Mouse (Mus musculus) urinary bladder, postnatal 25 days (tissue): ENCODE results near the gene Ccdc47.
"Not testable (repeated sequence)": the region's sequence is repeated elsewhere in the genome, so short reads cannot be mapped to it uniquely, and the experiment has no call there.

Experiments
- DNase-seq: peaks from one replicate; pipeline ENCODE4 v3.0.0; 2022; ENCODE audit warnings: low spot score

Ccdc47 gene

DNA sequence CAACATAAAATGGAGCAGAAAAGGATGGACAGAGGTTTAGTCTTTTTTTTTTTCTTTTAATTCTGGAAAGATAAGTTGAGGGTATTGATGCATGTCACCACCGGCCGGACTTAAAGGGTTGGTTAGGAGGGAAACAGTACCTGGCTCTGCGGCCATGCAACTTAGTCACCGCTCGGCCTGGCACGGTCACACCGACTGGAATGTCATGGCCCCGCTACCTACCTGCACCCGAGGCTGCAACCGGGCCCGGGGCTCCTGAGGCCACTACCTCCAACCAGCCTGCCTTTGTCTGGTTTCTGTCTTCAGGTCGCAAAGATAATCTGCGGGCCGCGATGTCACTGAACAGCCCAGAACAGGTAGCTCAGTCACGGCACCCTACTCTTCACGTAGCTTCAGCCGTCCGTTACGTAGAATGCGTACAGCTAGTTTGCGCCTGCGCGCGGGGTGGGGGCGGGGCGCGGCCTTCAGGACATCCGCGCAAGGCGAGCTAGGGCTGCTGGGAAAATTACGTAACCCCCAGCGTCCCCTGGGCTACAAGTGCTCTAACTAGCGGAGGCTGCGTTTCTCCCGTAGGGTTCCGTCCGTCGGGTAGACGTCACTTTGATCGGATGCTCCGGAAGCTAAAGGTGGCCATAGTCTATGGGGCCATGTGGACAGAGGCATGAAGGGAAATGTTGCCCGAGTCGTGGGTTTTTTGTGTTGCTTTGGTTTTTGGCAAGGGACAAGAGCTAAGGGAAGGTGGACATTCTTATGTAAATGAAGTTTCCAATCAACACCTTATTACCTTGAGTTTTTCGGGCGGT lies at the start of gene Ccdc47:
Gene Ccdc47 (minus strand): TSS at position 418 of the 803 bp plus-strand sequence.
- DNase-seq, result peak; percentile 77

DNA sequence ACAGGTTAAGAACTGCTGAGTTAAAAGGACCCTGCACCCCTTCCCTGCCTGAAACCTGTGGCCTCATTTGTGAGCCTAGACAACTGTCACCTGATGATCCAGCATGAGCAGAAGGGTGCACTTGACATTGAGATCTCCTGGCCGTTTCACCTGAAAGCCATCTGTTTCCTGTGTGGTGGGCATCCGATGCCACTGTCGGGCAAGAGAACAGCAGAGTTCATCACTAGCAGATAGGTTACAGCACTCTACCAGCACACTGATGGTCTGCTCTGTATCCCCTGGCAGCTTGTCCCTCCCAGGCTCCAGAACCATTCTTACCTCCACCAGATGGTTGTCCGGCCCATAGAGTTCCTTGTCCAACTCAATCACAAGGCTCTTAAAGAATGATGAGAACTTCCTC lies 49.4 kb upstream of the Ccdc47 start:
- DNase-seq, result no peak

DNA sequence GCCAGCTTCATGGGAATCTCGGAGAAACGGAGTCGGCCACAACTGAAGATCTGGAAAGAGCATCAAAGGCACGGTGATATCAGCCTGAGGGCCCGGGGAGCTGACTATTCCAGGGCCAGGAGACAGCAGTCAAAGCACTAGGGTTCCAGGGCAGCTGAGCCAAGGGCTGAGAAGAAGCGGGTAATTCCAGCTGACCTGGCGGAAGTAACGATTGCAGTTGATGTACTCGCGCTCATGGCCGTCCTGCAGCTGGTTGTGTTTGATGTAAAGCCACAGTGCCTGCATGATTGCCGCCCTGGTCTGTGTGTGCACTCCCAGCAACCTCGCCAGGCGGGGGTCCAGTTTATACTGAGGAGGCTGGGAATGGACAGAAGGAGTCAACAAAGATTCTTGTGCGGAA lies 48.8 kb upstream of the Ccdc47 start:
- no peak for DNase-seq

DNA sequence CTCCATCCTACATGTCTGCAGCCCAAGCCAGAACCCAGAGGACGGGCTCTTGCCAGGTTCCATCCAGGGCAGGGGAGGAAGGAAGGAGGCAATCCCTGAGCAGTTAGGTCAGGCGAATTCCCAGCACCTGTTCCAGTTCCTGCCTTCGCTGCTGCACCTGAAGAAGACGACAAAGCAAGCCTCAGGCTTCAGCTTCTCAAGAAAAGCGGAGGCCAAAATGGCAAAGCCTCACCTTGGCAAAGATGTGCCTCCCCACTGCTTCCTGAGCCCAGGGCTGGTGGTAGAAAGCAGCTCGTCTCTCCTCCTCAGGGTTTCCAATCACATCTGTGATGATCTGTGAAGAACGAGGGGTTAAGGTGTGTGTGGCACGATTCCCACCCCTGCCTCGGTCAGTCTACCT lies 47.8 kb upstream of the Ccdc47 start:
- DNase-seq, result no peak

DNA sequence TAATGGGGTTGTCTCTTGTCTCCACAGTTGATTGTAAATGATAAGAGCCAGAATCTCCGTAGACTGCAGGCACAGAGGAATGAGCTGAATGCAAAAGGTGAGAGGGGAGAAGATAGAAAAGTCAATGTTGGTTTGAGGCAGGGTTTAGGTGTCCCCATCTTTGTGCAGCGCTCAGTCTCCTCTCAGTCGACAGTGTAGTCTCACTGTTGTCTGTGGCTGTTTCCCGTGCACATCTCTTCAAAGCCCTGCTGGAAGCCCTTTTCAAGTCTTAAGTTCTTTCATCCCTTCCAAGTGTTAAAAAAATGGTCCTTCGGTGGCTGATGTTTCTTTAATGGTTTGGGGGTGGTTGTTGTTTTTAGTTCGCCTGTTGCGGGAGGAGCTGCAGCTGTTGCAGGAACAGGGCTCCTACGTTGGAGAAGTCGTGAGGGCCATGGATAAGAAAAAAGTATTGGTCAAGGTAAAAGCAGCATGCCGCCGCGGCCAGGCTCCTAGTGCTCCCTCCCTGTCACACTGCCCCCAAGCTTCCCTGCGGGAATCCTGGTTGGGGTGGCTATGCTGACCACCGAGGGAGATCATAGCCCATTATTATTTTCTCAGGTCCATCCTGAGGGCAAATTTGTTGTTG lies 44.8 kb upstream of the Ccdc47 start:
- no peak for DNase-seq

DNA sequence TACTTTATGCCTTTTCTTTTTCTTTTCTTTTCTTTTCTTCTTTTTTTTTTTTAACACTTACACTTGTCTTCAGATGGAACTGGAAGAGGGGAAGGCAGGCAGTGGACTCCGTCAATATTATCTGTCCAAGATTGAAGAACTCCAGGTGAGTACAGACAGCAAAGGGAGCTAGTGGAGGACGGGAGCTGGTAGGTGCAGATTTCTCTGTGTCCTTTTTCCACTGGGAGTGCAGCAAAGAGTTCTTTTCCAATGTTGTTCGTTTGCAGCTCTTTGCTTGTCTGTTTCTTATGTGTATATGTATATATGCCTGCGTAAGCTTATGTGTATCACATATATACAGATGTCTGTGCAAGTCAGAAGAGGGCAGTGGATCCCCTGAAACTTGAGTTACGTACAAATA lies 40.6 kb upstream of the Ccdc47 start:
- DNase-seq, result no peak

DNA sequence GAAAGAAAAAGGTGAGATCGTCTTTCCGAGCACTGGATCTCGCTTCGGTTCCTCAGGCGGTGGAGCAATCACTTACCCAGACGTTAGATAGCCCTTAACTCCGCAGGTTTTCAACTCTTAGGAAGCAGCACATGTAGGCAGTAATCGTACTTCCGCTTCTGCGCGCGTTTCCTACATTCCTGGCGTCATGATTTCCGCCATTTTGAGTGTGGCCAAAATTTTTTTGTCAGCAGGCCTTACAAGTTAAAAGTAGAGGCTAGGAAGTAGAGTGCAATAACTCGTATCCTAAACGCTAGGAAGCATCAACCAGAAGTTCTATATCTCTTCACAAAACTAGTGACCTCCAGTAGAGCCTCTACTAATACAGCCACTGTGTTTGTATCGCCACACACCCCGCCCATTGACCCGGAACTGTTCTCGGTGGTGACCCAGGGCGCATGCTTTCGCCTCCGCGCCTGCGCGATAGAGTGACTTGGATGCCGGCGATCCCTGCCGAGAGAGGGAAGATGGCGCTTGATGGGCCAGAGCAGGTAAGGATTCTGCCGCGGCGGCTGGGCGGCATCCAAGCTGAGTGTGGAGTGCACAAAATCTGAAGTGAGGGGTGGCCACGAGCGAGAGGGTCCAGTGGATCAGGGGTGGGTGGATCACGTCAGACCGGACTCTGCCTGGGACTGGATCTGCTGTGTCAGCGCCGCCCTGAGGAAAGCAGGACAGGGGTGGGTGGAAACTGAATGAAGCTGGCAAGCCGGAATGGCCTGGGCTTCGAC lies 39.7 kb upstream of the Ccdc47 start, which contains the start of the genes Ftsj3 and Psmc5:
Gene Ftsj3 (minus strand): TSS at position 395 of the 767 bp plus-strand sequence.
Gene Psmc5 (plus strand): TSS at position 470 of the 767 bp plus-strand sequence.
- peak; percentile 99 for DNase-seq

DNA sequence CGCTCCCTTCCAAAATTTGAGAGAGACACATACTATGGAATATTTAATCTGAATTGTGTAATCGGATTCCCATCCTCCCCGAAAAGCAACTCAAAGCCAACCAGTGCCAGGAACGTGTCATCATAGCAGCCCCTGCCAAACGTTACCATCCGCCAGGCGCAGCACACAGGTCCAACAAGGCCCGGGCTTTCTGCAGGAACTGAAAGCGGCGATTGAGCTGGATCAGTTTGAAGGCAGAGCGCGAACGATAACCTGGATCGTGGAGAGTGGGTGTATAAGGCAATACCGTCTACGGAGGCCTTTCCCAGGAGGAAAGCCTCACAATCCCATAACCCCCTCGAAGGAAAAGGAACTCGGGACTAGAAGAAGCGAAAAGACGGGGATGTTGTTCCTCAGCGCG lies 39.0 kb upstream of the Ccdc47 start:
- DNase-seq, result no peak

DNA sequence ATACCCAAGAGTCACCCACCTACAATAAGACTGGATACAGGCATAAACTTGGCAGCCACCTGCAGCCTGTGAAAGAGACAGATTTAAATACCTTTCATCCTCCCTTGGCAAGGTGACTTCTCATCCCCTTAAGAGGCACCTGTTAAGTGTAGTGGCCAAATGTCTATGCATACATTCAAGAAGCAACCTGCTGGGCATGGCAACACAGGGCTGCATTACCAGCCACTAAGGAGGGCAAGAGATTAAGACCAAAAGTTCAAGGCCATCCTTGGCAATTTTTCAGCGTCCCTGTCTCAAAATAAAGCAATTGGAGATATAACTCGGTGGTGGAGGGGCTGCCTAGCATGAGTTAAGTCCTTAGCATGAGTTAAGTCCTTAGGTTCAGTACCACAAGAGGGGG lies 38.6 kb upstream of the Ccdc47 start:
- DNase-seq, result no peak

DNA sequence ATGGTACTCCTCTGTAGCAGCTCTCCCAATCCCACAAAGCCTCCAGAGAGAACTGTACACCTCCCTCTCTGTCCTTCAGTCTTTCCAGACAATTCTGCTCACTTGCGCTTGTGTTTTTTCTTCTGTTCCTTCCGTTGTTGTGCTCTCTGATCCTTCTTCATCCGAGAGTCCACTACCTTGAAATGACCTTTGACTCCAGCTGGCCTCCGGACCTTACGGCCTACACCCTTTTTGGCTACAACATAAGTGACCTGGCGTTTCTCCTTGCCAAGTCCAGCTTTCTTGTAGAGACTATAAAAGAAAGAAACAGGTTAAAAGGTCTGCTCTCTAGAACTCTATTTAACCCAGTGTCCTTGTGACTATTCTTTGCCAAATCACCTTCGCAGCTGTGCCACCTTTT lies 33.2 kb upstream of the Ccdc47 start:
- DNase-seq, result no peak

DNA sequence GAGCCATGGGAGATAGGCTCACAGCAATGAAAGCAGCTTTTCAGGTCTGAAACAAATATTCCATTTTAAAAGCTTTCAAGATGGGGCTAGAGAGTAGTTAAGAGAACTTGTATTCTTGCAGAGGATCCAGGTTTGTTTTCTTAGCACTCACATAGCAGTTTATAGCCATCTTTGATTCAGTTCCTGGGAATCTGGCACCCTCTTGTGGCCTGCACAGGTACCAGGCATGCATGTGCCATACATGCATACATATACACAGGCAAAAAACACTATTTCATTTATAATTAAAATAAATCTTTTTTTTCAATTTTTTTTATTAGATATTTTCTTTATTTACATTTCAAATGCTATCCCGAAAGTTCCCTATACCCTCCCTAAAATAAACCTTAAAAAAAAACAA lies 30.7 kb upstream of the Ccdc47 start:
- no peak for DNase-seq

DNA sequence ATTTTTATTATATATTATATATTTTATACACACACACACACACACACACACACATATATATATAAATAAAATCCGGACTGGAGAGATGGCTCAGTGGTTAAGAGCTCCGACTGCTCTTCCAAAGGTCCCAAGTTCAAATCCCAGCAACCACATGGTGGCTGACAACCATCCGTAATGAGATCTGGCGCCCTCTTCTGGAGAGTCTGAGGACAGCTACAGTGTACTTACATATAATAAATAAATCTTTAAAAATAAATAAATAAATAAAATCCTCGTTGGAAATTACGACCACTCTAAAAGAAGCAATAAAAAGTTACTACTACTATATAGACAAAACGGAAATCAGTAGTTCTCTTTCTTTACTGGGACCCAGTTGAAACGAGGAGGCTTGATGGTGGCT lies 17.8 kb upstream of the Ccdc47 start:
- DNase-seq, result not testable (repeated sequence)

DNA sequence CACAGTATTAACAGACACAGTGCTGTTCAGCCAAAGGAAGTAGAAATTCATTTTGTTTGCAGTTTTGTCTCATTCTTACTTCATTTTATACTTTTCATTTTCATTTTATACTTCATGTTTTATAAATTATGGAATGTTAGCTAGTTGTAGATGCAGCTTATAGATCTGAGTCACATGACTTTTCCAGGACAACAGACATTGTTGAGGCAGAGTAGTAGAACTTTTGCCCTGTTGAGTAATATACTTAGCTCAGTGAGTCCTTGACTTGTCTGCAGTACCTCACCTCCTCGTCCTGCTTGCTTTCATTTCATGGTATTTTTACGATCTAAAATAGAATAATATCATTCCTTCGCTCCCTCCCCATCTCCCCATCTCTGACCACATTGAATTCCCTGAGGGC lies 4.5 kb upstream of the Ccdc47 start:
- no peak for DNase-seq

DNA sequence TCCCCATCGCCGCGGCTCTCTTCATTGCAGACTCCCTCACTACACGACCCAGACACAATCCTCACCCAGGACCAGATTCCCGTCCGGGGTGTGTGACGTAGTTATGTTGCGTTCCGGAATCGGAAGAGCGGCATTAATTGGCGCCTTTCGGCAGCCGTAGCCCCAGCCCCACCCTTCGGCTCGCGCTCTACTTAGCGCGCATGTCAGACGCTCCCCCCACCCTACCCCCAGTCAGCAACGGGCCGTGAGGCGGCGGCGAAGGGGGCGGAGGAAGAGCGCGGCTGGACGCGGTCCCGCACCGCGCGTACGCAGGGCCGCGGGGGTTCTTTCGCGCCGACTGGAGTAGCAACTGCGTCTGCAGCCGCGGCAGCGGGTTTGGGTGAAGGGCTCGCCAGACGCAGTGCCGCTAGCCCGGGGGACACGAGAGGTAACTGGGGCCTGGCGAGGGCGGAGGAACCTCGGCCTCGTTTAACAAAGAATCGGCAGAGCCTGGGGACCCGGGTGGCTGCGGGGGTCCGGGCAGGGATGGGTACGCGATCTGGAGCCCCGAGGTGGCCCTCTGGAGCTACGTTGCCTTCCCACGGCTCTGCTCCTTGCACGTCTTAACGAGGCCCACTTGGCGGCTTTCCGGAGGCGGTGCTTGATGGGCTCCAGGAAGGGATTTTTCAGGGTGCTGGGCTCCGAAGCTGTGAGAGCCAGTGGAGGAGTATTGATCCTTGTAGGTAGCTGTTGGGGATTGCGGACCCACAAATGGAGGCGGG lies 766 bp upstream of the Ccdc47 start, which contains the start of gene Ddx42:
Gene Ddx42 (plus strand): TSS at position 197 of the 761 bp plus-strand sequence.
- peak; percentile 78 for DNase-seq

DNA sequence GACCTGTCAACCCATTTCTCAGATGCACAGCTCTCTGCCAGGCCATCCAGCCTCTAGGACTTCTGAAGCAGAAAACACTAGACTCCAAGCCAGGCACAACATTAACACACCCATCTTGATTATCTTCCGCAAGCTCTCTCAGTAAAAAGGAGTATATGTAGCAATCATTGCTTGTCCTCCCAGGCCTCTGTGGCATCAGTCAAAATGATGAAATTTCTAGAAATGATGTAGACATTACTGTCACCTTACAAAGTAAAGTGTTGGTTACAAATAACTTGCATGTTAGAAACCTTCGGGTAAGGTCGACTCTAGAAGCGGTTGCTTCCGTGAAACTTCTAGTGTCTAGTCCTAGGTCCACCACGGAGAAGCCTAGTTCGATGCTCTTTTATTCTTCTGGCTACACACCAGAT lies 689 bp downstream of the Ccdc47 start:
- DNase-seq, result no peak

DNA sequence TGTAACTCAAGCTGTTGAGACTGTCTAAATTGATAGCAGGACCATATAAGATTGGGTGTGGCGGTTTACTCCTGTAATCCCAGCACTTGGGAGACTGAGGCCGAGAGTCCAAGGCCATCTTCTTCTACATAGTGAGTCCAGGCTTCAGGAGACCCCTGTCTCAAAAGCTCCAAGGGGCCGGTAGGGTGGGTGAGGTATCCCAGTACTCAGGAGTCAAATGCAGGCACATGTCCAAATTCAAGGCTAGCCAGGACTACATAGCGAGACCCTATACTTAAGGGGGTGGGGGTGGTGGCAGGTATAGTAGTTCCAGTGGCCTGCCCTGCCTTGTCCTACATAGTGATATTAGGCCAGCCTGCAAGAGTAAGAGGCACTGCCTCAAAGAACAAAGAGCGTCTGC lies 1.3 kb downstream of the Ccdc47 start:
- DNase-seq, result no peak

DNA sequence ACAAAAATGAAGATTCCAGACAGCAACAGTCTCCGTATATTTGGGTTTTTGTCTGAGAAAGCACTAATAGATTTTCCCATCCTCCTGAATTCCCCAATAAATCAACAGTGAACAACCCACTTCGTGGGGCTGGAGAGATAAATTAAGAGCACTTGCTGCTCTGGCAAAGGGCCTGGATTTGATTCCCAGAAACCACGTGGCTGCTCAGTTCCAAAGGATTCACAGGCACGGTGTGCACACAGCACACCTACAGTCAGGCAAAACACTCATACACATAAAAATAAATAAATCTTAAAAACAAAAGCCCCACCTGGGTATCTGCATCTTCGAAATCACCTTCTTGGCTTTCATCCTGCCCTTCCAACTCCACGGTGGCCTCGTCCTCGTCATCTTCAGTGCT lies 3.4 kb downstream of the Ccdc47 start:
- DNase-seq, result no peak

DNA sequence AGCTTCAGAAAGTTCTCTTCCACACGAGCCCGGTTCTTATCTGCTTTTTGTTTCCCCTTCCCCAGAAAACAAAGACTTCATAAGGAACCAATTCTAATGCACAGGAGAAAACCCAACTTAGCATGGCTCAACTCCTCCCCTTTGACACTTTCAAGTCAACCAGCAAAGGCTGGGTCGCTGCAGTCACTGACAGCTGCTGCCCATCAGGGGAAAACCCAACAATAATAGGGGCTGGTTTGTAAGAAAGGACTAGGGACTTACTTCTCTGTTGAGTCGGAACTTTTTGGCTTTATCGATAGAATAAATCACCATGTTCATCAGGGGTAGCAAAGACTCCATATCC lies 14.1 kb downstream of the Ccdc47 start, which contains the start of gene Strada:
Gene Strada (minus strand): TSS at position 46 of the 343 bp plus-strand sequence.
- no peak for DNase-seq

DNA sequence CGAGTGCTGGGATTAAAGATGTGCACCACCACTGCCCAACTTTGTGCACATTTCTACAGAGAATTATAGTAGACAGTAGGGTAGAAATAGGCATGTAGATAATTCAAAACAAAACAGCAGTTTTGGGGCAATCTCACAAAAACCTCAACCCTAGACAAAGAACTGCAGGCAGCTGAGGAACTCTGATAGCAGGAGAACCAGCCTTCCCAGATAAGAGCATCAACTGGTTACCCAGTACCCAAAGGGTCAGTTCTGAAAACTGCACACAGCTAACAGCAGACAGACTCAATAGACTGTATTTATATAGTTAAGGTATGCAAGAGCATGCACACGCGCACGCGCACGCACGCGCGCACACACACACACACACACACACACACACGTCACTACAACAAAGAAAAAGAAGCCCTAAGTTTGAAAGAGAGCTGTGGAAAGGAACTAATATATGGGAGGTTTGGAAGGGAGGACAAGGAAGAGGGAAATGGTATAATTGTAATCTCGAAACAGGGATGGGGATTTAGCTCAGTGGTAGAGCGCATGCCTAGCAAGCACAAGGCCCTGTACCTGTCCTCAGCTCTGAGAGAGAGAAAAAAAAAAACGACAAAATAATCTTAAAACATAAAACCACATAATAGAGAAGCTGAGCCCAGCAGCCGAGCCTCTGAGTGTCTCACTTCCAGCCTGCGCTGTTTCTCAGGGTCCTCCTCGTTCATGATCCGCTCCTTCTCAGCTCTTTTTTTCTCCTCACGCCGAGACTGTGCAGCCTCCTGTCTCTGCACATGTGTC lies 14.6 kb downstream of the Ccdc47 start:
- no peak for DNase-seq

DNA sequence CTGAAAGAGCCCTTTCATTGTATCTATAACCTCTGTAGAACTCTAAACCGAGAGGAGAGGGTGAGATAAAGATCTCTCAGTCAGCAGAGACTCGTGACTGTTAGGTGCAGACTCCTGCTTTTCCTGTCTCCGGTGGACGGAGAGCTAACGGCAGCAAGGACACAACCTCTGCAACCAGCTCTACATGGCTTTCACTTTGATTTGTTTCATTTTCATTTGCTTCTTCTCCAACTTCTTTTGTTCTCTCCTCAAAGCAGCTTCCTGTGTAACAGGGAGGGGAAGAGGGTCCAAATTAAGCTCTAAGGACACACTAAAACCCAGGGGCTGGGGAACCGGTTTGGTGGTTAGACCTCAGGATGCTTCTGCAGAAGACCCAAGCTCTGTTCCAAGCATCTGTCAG lies 15.4 kb downstream of the Ccdc47 start:
- no peak for DNase-seq

DNA sequence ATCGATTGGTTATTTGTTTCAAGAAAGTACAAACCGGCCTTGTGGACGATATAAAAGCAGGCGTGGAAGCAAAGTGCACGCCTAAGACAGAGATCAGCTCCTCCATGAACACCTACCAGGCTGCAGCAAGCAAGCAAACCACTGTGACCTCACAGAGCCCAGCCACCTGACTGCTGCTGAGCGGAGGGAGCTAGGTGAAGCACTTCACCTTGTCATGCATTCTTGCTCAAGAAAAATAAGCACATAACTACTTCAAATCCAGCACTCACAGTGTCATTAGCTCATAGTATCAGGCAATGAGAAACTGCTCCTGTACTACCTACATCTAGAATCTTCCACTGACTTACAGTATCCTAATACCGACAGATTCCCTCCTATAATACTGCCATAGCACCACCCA lies 16.1 kb downstream of the Ccdc47 start:
- not testable (repeated sequence) for DNase-seq
